Mouse (Mus musculus) cerebellum, adult 2 months (tissue): ENCODE data around the gene Golt1a.

Experiments
- CTCF ChIP-seq: fragments of 200-500 bp; IDR thresholded peaks from 2 replicates; pipeline ENCODE4 v1.5.1; 2011; ENCODE audit warnings: low read depth, mild to moderate bottlenecking, control low read depth, low read length, moderate library complexity, borderline replicate concordance; ENCODE audit not compliant: insufficient read depth
- POLR2A ChIP-seq: fragments of 200-500 bp; IDR thresholded peaks from 2 replicates; pipeline ENCODE4 v1.6.1; 2011; ENCODE audit warnings: low read length, control low read depth, borderline replicate concordance; ENCODE audit not compliant: insufficient read depth

DNA sequence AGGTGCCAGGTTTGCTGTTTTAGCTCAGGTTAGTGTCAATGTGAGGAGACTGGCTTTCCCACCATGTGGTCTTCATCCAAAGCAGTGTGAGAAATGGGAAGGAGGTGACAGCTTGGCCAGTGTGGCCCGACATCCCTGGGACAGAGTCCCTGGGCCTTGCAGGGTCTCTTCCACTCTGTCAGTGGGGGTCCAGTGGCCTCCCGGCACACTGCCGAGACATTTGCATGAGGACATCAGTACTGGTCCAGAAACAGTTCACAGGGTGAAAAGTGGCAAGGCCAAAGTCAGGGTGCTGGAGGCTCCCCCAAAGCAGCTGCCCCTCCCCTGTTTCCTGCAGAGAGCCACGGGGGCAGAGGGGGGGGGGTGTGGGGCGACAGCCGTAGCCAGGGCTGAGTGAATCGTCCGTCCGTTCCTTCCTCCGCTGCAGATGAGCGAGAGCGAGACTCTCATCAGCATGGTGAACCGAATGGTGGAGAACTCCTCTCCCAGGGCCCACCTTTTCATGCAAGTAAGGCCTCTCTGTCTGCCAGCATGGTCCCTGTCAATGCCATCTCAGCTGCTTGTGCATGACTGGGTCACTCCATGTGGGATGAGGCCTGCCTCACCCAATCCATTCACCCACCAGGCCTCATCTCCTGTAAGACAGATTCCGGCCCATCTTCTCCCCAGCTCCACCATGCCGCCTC lies 30.5 kb upstream of the Golt1a start:
- TF ChIP-seq CTCF = no peak
- no peak for TF ChIP-seq POLR2A
